Mouse (Mus musculus) erythroblast, embryonic 14.5 days (primary cell): Measurements from ENCODE around the gene Astn1. TPM values are rescaled to one million over a fixed set of nuclear protein-coding genes. Genes with fewer than 3 reads are reported as not detected.

Source experiments
- H3K27me3 ChIP-seq: 2 replicates; pipeline ENCODE4 v1.6.1; 2012; ENCODE audit warnings: inconsistent platforms; ENCODE audit not compliant: control insufficient read depth
- H3K36me3 ChIP-seq: 2 replicates; pipeline ENCODE4 v1.6.1; 2012; ENCODE audit warnings: mild to moderate bottlenecking, inconsistent platforms; ENCODE audit not compliant: control insufficient read depth
- H3K4me1 ChIP-seq: 2 replicates; pipeline ENCODE4 v1.6.1; 2012; ENCODE audit warnings: inconsistent platforms; ENCODE audit not compliant: control insufficient read depth
- H3K4me3 ChIP-seq: replicated peaks from 2 replicates; pipeline ENCODE3; 2012; ENCODE audit warnings: moderate library complexity, mild to moderate bottlenecking, inconsistent platforms
- H3K9me3 ChIP-seq: 2 replicates; pipeline ENCODE4 v1.6.1; 2012; ENCODE audit warnings: low read length, inconsistent platforms, mixed read lengths; ENCODE audit not compliant: control insufficient read depth
- GATA1 ChIP-seq: IDR thresholded peaks from 2 replicates; pipeline ENCODE4 v1.6.1; 2012; ENCODE audit warnings: low read length, inconsistent platforms, mixed read lengths
- TAL1 ChIP-seq: IDR thresholded peaks from 3 replicates; pipeline ENCODE4 v1.6.1; 2012; ENCODE audit warnings: low read length, inconsistent platforms, mixed read lengths
- polyA plus RNA-seq: library from polyadenylated mRNA; stranded (reverse); fragments of >175 nt; gene quantifications from 2 replicates; pipeline ENCODE4 v1.2.3, GENCODE M21; 2012

The Astn1 gene
- under 0.01 TPM in 1 of 2 replicates, not detected in the other for polyA plus RNA-seq

GRCm38 (mm10) chr1:158361964-158362291 lies at the start of gene Astn1:
Gene Astn1, plus strand, starts transcription at chr1:158362273.
- Histone ChIP-seq H3K27me3 (peaks cover 8% of the 10 kb centered on the region), H3K4me1 (no peaks in the 10 kb centered on the region), H3K9me3 (no peaks in the 10 kb centered on the region; the same call in 1 of the 2 replicates), H3K36me3 (no peaks in the 10 kb centered on the region), H3K4me3 (no peak within 1 kb of the TSS)
- TF ChIP-seq TAL1 (no peak), GATA1 (no peak)

GRCm38 (mm10) chr1:158323325-158323724 lies 38.7 kb upstream of the Astn1 start:
- Histone ChIP-seq H3K9me3 (peaks cover 7% of the 10 kb centered on the region; the same call in 1 of the 2 replicates), H3K27me3 (no peaks in the 10 kb centered on the region), H3K36me3 (no peaks in the 10 kb centered on the region), H3K4me1 (no peaks in the 10 kb centered on the region), H3K4me3 (no peak overlapping the region)
- no peak for TF ChIP-seq TAL1
- TF ChIP-seq GATA1: no peak

- Histone ChIP-seq H3K36me3 (no peaks in the 10 kb centered on the region), H3K9me3 (peaks cover 9% of the 10 kb centered on the region; the same call in 1 of the 2 replicates), H3K4me3 (no peak overlapping the region), H3K4me1 (no peaks in the 10 kb centered on the region), H3K27me3 (no peaks in the 10 kb centered on the region)
- TF ChIP-seq GATA1 (no peak), TAL1 (no peak)
These were observed 33.9 kb upstream of the Astn1 start for GRCm38 (mm10) chr1:158328126-158328525.

GRCm38 (mm10) chr1:158328839-158329238 lies 33.2 kb upstream of the Astn1 start:
- H3K4me3 ChIP-seq: no peak overlapping the region
- no peaks in the 10 kb centered on the region for H3K4me1 ChIP-seq
- 0 out of 2 replicates have a peak, but pooled peaks cover 5% of the 10 kb centered on the region for H3K9me3 ChIP-seq
- no peaks in the 10 kb centered on the region for H3K27me3 ChIP-seq
- H3K36me3 ChIP-seq: no peaks in the 10 kb centered on the region
- TF ChIP-seq TAL1 (no peak), GATA1 (no peak)

GRCm38 (mm10) chr1:158343243-158343714 lies 18.8 kb upstream of the Astn1 start:
- H3K27me3 ChIP-seq: no peaks in the 10 kb centered on the region

GRCm38 (mm10) chr1:158353656-158354371 lies 8.3 kb upstream of the Astn1 start:
- H3K36me3 ChIP-seq: no peaks in the 10 kb centered on the region
- peaks cover 26% of the 10 kb centered on the region for H3K27me3 ChIP-seq
- no peaks in the 10 kb centered on the region for H3K9me3 ChIP-seq
- H3K4me1 ChIP-seq: no peaks in the 10 kb centered on the region
- H3K4me3 ChIP-seq: no peak overlapping the region
- TF ChIP-seq TAL1: no peak
- TF ChIP-seq GATA1: no peak

More at GRCm38 (mm10) chr1:158343243-158343714, 18.8 kb upstream of the Astn1 start:
- Histone ChIP-seq H3K9me3 (peaks cover 6% of the 10 kb centered on the region; the same call in 1 of the 2 replicates), H3K4me3 (no peak overlapping the region), H3K4me1 (no peaks in the 10 kb centered on the region), H3K36me3 (no peaks in the 10 kb centered on the region)
- TF ChIP-seq GATA1 (no peak), TAL1 (no peak)

- TF ChIP-seq TAL1 (no peak), GATA1 (no peak)
- Histone ChIP-seq H3K4me1 (no peaks in the 10 kb centered on the region), H3K9me3 (no peaks in the 10 kb centered on the region), H3K36me3 (no peaks in the 10 kb centered on the region), H3K27me3 (peaks cover 26% of the 10 kb centered on the region), H3K4me3 (no peak overlapping the region)
These were observed 6.7 kb upstream of the Astn1 start for GRCm38 (mm10) chr1:158355177-158356050.

GRCm38 (mm10) chr1:158356051-158356461 lies 6.0 kb upstream of the Astn1 start, which contains the start of gene Brinp2:
Gene Brinp2, minus strand, starts transcription at chr1:158356326.
- H3K36me3 ChIP-seq: no peaks in the 10 kb centered on the region
- no peaks in the 10 kb centered on the region for H3K4me1 ChIP-seq
- no peak within 1 kb of the TSS for H3K4me3 ChIP-seq
- H3K9me3 ChIP-seq: no peaks in the 10 kb centered on the region
- TF ChIP-seq TAL1 (no peak), GATA1 (no peak)
- peaks cover 26% of the 10 kb centered on the region for H3K27me3 ChIP-seq
